Mouse (Mus musculus) layer of hippocampus, adult 9-10 months (tissue): ENCODE results near the gene Taar7b.

Source experiments
- DNase-seq: peaks from one replicate; pipeline ENCODE4 v3.0.0; 2022; ENCODE audit warnings: low spot score

Gene Taar7b

GRCm38 (mm10) chr10:23999639-24000038 is at the start of gene Taar7b:
Gene Taar7b, plus strand, starts transcription at chr10:23999939.
- no peak for DNase-seq

DNA sequence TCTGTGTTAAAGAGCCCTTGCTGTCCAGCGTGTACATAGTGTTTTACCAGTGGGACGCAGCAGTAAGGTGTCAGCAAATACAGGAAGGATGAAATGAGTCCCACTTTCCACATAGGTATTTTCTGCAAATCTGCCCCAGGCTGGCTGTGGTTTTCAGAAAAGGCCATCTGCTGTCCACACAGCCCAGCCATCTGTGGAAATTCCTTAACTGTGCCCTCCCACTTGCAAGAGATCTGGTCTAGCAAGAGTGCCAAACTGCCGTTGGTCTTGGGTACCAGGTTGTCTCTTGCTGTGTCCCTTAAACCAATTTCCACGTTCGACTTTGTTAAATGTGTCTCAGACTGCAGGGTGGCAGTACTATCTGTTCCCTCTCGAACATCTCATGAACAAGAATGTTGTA is 48.0 kb upstream of the Taar7b start:
- no peak for DNase-seq

- no peak for DNase-seq
Observed at GRCm38 (mm10) chr10:23959071-23959470, 40.7 kb upstream of the Taar7b start.

GRCm38 (mm10) chr10:23960444-23960915 is 39.3 kb upstream of the Taar7b start, which contains the start of gene Taar4:
Gene Taar4, plus strand, starts transcription at chr10:23960494.
- DNase-seq, result no peak

- DNase-seq, result no peak
Observed at GRCm38 (mm10) chr10:23963444-23963843, 36.3 kb upstream of the Taar7b start.

GRCm38 (mm10) chr10:23964921-23965610 is 34.7 kb upstream of the Taar7b start:
- no peak for DNase-seq

DNA sequence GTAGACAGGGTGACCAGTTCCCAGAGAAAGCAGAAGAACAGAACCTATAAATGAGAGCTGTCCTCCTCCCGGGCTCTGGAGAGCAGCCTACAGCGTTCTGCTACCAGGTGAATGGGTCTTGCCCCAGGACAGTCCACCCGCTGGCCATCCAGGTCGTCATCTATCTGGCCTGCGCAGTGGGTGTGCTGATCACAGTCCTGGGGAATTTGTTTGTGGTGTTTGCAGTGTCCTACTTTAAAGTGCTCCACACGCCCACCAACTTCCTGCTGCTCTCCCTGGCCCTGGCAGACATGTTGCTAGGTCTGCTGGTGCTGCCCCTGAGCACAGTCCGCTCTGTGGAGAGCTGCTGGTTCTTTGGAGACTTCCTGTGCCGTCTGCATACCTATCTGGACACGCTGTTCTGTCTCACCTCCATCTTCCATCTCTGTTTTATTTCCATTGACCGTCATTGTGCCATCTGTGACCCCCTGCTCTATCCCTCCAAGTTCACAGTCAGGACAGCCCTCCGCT is 29.0 kb upstream of the Taar7b start, which contains the start of gene Taar5:
Taar5 (plus strand) TSS at position 51 of the 510 bp plus-strand sequence.
- DNase-seq, result no peak

DNA sequence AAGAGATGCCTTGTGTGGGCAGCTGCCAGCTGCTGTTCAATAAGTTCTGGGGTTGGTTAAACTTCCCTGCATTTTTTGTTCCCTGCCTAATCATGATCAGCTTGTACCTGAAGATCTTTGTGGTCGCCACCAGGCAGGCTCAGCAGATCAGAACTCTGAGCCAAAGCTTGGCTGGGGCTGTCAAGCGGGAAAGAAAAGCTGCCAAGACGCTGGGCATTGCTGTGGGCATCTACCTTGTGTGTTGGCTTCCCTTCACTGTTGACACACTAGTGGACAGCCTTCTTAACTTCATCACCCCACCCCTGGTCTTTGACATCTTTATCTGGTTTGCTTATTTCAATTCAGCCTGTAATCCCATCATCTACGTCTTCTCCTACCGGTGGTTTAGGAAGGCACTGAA is 28.5 kb upstream of the Taar7b start:
- DNase-seq, result no peak

DNA sequence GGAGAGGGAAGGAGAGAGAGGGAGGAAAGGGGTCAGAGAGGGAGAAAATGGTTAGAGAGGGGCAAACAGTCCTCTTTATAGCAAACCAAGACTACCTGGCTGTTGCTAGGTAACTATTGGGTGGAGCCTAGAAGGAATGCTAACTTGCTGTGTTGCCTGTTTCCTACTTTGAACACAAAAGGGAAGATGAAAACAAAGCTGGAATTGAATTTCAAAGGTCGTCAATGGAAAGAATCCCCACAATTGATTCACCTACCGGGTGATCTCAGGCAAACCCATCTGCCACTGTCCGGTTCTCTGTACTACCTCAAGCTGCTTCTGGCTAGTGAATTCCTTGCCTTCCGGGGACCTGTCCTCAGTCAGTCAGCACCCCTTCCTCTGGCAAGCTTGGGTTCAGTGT is 21.8 kb upstream of the Taar7b start:
- no peak for DNase-seq

- peak; percentile 9 for DNase-seq
Observed at GRCm38 (mm10) chr10:23978901-23979705, 20.6 kb upstream of the Taar7b start.

- no peak for DNase-seq
Observed at GRCm38 (mm10) chr10:23985546-23985945, 14.2 kb upstream of the Taar7b start, which contains the start of gene Taar6. Gene Taar6, minus strand, starts transcription at chr10:23985646.

- DNase-seq, result no peak
Observed at GRCm38 (mm10) chr10:23986419-23986818, 13.3 kb upstream of the Taar7b start.

DNA sequence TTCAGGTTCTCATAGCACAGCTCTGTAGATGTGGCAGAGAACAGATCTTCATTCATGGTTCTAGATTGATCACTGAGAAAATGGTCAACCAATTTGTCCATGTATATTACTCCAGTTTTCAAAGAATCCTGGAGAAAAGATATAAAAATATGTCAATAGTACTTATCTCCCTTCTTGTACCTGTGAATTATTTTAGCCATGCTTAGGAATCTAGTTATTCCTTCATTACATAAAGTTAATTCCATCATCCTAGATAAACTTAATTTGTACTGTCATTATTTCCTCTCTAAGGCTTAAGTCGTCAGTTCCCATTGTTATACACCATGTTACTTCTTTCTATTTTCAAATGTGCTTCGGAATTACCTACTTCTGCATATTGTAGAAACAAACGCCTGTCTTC is 6.4 kb upstream of the Taar7b start, which contains the start of gene Taar7a:
Taar7a (minus strand) TSS at position 101 of the 400 bp plus-strand sequence.
- no peak for DNase-seq

- no peak for DNase-seq
Observed at GRCm38 (mm10) chr10:24006442-24006841, 6.7 kb downstream of the Taar7b start.

DNA sequence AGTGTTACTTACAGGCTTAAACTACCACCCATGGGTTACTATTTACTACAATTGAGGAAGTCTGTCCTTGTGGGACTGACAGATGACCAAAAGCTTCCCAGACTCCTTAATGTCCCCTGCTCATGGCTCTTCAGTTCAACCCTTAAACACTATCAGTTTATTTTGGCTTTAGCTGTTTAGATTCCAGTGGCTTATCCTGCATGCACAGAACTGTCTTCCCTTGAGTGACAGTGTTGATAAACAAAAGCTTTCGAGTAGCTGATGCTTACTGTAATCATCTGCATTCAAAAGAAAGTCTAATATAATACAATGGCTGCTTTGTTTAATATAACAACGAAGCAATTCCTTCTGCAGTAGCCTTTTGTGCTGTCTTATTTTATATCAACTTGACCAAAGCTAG is 7.3 kb downstream of the Taar7b start:
- DNase-seq, result no peak

GRCm38 (mm10) chr10:24008143-24008542 is 8.4 kb downstream of the Taar7b start:
- no peak for DNase-seq

DNA sequence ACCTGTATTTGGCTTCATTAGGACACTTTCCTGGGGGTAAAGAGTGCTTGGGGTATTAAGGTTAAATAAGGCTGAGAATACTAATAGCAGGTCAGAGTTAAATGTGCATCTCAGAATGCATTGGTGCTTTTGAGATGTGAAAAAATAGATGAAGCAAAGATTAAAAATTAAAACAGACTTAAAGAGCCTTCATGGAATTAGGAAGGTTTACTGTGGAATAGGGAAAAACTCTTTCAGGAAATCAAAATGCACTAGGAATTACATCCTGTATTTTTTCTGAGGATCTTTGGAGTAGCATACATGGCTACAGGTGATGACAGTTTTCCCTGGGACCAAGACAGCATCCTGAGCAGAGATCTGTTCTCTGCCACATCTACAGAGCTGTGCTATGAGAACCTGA is 27.2 kb downstream of the Taar7b start, which contains the start of gene Taar7d:
Taar7d (plus strand) TSS at position 301 of the 400 bp plus-strand sequence.
- no peak for DNase-seq

DNA sequence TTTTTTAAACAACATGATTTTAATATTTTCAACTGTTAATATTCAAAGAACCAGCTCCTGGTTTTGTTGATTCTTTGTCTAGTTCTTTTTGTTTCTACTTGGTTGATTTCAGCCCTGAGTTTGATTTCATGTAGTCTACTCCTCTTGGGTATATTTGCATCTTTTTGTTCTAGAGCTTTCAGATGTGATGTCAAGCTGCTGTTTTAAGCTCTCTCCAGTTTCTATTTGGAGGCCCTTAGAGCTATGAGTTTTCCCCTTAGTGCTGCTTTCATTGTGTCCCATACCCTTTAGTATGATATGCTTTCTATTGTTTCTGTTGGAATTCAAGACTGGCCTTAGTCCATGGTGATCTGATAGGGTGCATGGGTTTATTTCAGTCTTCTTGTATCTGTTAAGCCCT is 31.6 kb downstream of the Taar7b start:
- no peak for DNase-seq

GRCm38 (mm10) chr10:24037314-24037713 is 37.6 kb downstream of the Taar7b start, which contains the start of gene Taar7e:
Gene Taar7e, plus strand, starts transcription at chr10:24037614.
- DNase-seq, result no peak

- no peak for DNase-seq
Observed at GRCm38 (mm10) chr10:24040120-24040869, 40.6 kb downstream of the Taar7b start.

DNA sequence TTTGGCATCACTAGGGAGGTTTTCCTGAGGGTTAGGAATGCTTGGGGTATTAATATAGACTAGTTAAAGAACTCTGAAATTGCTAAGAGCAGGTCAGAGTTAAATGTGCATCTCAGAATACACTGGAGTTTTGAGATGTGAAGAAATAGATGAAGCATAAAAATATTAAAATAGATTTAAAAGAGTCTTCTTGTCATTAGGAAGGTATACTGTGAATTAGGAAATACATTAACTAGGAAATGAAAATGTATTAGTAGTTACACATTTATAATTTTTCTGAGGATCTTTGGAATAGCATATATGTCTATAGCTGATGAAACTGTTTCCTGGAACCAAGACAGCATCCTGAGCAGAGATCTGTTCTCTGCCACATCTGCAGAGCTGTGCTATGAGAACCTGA is 49.5 kb downstream of the Taar7b start, which contains the start of gene Taar7f:
Taar7f (plus strand) TSS at position 301 of the 400 bp plus-strand sequence.
- DNase-seq, result no peak
